Mouse (Mus musculus): Measurements from ENCODE around the gene Plp2. TPM values are rescaled to one million over a fixed set of nuclear protein-coding genes. Genes with fewer than 3 reads are reported as not detected.
"Not testable (repeated sequence)": the region's sequence is repeated elsewhere in the genome, so short reads cannot be mapped to it uniquely, and the experiment has no call there.

Plp2 gene
- polyA plus RNA-seq (2015; fragmentation: Nextera tagmentation; extraction: Ambion mirVana), result 171 and 180 TPM in 2 replicates

- 0 out of 2 replicates have a peak, but pooled peaks cover 7% of the 10 kb centered on the region for H3K4me1 ChIP-seq
- H3K9me3 ChIP-seq (replicated peaks), result no peaks in the 10 kb centered on the region
- H3K4me3 ChIP-seq (replicated peaks), result peak within 1 kb of the TSS; percentile 52
- H3K9ac ChIP-seq, result peak within 1 kb of the TSS; percentile 21; the same call in 1 of the 2 replicates
- H3K27ac ChIP-seq (replicated peaks), result peak within 1 kb of the TSS; percentile 86
- 19% methylated on average over 35 of the region's 36 CpGs for WGBS
- no peaks in the 10 kb centered on the region for H3K27me3 ChIP-seq
- H3K4me2 ChIP-seq (replicated peaks), result peak within 1 kb of the TSS; percentile 48
- peak; percentile 41 for ATAC-seq (ENCODE audit: insufficient number of reproducible peaks, low FRiP score, low TSS enrichment, low read depth)
- peaks cover 11% of the 10 kb centered on the region; the same call in 1 of the 2 replicates for H3K36me3 ChIP-seq
These were observed at the start of gene Plp2 for GRCm38 (mm10) chrX:7670921-7671623. TSS of gene Plp2 (minus strand) at chrX:7671390.

GRCm38 (mm10) chrX:7716058-7716457 is 44.9 kb upstream of the Plp2 start:
- H3K4me2 ChIP-seq (replicated peaks); H3K4me3 ChIP-seq (replicated peaks); H3K36me3 ChIP-seq; ATAC-seq (ENCODE audit: insufficient number of reproducible peaks, low FRiP score, low TSS enrichment, low read depth); H3K27ac ChIP-seq (replicated peaks); H3K9ac ChIP-seq; H3K4me1 ChIP-seq; H3K9me3 ChIP-seq (replicated peaks); H3K27me3 ChIP-seq: not testable (repeated sequence)
- 48% methylated on average over 1 of the region's 1 CpGs for WGBS

GRCm38 (mm10) chrX:7714135-7714899 is 43.1 kb upstream of the Plp2 start, which contains the start of gene Wdr45:
TSS of gene Wdr45 (plus strand) at chrX:7714333.
- H3K9ac ChIP-seq; H3K27me3 ChIP-seq; H3K27ac ChIP-seq (replicated peaks); H3K36me3 ChIP-seq; H3K4me1 ChIP-seq; H3K9me3 ChIP-seq (replicated peaks): not testable (repeated sequence)
- ATAC-seq (ENCODE audit: insufficient number of reproducible peaks, low FRiP score, low TSS enrichment, low read depth), result peak; percentile 96
- Histone ChIP-seq H3K4me2 (replicated peaks) (peak within 1 kb of the TSS; percentile 40), H3K4me3 (replicated peaks) (peak within 1 kb of the TSS; percentile 35)
- WGBS, result 14% methylated on average over 38 of the region's 60 CpGs

GRCm38 (mm10) chrX:7713764-7714134 is 42.6 kb upstream of the Plp2 start:
- H3K9me3 ChIP-seq (replicated peaks); H3K27ac ChIP-seq (replicated peaks); H3K9ac ChIP-seq; H3K4me1 ChIP-seq; H3K36me3 ChIP-seq; H3K27me3 ChIP-seq: not testable (repeated sequence)
- WGBS, result 25% methylated on average over 6 of the region's 12 CpGs
- Histone ChIP-seq H3K4me3 (replicated peaks) (peak overlapping the region; percentile 35), H3K4me2 (replicated peaks) (peak overlapping the region; percentile 40)
- peak; percentile 30; the same call in 1 of the 2 replicates for ATAC-seq (ENCODE audit: insufficient number of reproducible peaks, low FRiP score, low TSS enrichment, low read depth)

- ATAC-seq (ENCODE audit: insufficient number of reproducible peaks, low FRiP score, low TSS enrichment, low read depth), result peak; percentile 94
- WGBS, result 11% methylated on average over 33 of the region's 33 CpGs
- Histone ChIP-seq H3K4me1 (peaks cover 4% of the 10 kb centered on the region; the same call in 1 of the 2 replicates), H3K4me2 (replicated peaks) (peak within 1 kb of the TSS; percentile 49), H3K36me3 (0 out of 2 replicates have a peak, but pooled peaks cover 11% of the 10 kb centered on the region), H3K4me3 (replicated peaks) (peak within 1 kb of the TSS; percentile 55), H3K9me3 (replicated peaks) (no peaks in the 10 kb centered on the region), H3K27ac (replicated peaks) (0 out of 2 replicates have a peak within 1 kb of the TSS, but pooled peaks have one; percentile 34), H3K27me3 (no peaks in the 10 kb centered on the region), H3K9ac (peak within 1 kb of the TSS; percentile 51)
These were observed 25.8 kb upstream of the Plp2 start, which contains the start of gene Gpkow for GRCm38 (mm10) chrX:7696954-7697381. TSS of gene Gpkow (plus strand) at chrX:7697131.

- WGBS, result 43% methylated on average over 6 of the region's 6 CpGs
- H3K4me1 ChIP-seq, result peaks cover 4% of the 10 kb centered on the region; the same call in 1 of the 2 replicates
These were observed 25.3 kb upstream of the Plp2 start for GRCm38 (mm10) chrX:7696520-7696919.

GRCm38 (mm10) chrX:7692862-7693261 is 21.7 kb upstream of the Plp2 start:
- no peak for ATAC-seq (ENCODE audit: insufficient number of reproducible peaks, low FRiP score, low TSS enrichment, low read depth)
- no peaks in the 10 kb centered on the region for H3K9me3 ChIP-seq (replicated peaks)
- H3K27ac ChIP-seq (replicated peaks), result no peak overlapping the region
- H3K4me2 ChIP-seq (replicated peaks), result no peak overlapping the region
- H3K36me3 ChIP-seq, result no peaks in the 10 kb centered on the region
- no peak overlapping the region for H3K4me3 ChIP-seq (replicated peaks)
- no peak overlapping the region for H3K9ac ChIP-seq
- WGBS, result 37% methylated on average over 4 of the region's 4 CpGs
- H3K27me3 ChIP-seq, result no peaks in the 10 kb centered on the region
- H3K4me1 ChIP-seq, result no peaks in the 10 kb centered on the region

More at GRCm38 (mm10) chrX:7696520-7696919, 25.3 kb upstream of the Plp2 start:
- Histone ChIP-seq H3K9me3 (replicated peaks) (no peaks in the 10 kb centered on the region), H3K36me3 (0 out of 2 replicates have a peak, but pooled peaks cover 7% of the 10 kb centered on the region), H3K27me3 (no peaks in the 10 kb centered on the region), H3K4me3 (replicated peaks) (peak overlapping the region; percentile 55), H3K27ac (replicated peaks) (no peak overlapping the region), H3K9ac (no peak overlapping the region), H3K4me2 (replicated peaks) (peak overlapping the region; percentile 29; the same call in 1 of the 2 replicates)
- 0 out of 2 replicates have a peak, but pooled peaks have one; percentile 9 for ATAC-seq (ENCODE audit: insufficient number of reproducible peaks, low FRiP score, low TSS enrichment, low read depth)

GRCm38 (mm10) chrX:7690486-7690885 is 19.3 kb upstream of the Plp2 start:
- Histone ChIP-seq H3K9ac (no peak overlapping the region), H3K27me3 (no peaks in the 10 kb centered on the region)
- 54% methylated on average over 3 of the region's 3 CpGs for WGBS

GRCm38 (mm10) chrX:7688321-7688720 is 17.1 kb upstream of the Plp2 start:
- Histone ChIP-seq H3K9me3 (replicated peaks) (no peaks in the 10 kb centered on the region), H3K4me2 (replicated peaks) (no peak overlapping the region), H3K4me1 (no peaks in the 10 kb centered on the region), H3K9ac (no peak overlapping the region), H3K27ac (replicated peaks) (no peak overlapping the region), H3K4me3 (replicated peaks) (no peak overlapping the region), H3K27me3 (no peaks in the 10 kb centered on the region), H3K36me3 (no peaks in the 10 kb centered on the region)
- no peak for ATAC-seq (ENCODE audit: insufficient number of reproducible peaks, low FRiP score, low TSS enrichment, low read depth)
- WGBS, result 77% methylated on average over 2 of the region's 2 CpGs

More at GRCm38 (mm10) chrX:7690486-7690885, 19.3 kb upstream of the Plp2 start:
- Histone ChIP-seq H3K4me3 (replicated peaks) (no peak overlapping the region), H3K4me2 (replicated peaks) (no peak overlapping the region), H3K9me3 (replicated peaks) (no peaks in the 10 kb centered on the region), H3K4me1 (no peaks in the 10 kb centered on the region), H3K27ac (replicated peaks) (no peak overlapping the region), H3K36me3 (no peaks in the 10 kb centered on the region)
- no peak; the same call in 1 of the 2 replicates for ATAC-seq (ENCODE audit: insufficient number of reproducible peaks, low FRiP score, low TSS enrichment, low read depth)

GRCm38 (mm10) chrX:7680864-7681263 is 9.7 kb upstream of the Plp2 start, which contains the start of gene Magix:
TSS of gene Magix (minus strand) at chrX:7681251.
- H3K27me3 ChIP-seq, result no peaks in the 10 kb centered on the region
- 63% methylated on average over 14 of the region's 14 CpGs for WGBS
- peak within 1 kb of the TSS; percentile 56 for H3K4me2 ChIP-seq (replicated peaks)
- H3K4me3 ChIP-seq (replicated peaks), result peak within 1 kb of the TSS; percentile 32
- H3K27ac ChIP-seq (replicated peaks), result no peak within 1 kb of the TSS
- H3K9ac ChIP-seq, result no peak within 1 kb of the TSS
- H3K4me1 ChIP-seq, result no peaks in the 10 kb centered on the region
- H3K36me3 ChIP-seq, result no peaks in the 10 kb centered on the region
- ATAC-seq (ENCODE audit: insufficient number of reproducible peaks, low FRiP score, low TSS enrichment, low read depth), result no peak
- no peaks in the 10 kb centered on the region for H3K9me3 ChIP-seq (replicated peaks)

- H3K9me3 ChIP-seq (replicated peaks), result no peaks in the 10 kb centered on the region
- 0 out of 2 replicates have a peak, but pooled peaks cover under 1% of the 10 kb centered on the region for H3K4me1 ChIP-seq
- no peak overlapping the region for H3K9ac ChIP-seq
- H3K4me3 ChIP-seq (replicated peaks), result peak overlapping the region; percentile 32
- 0 out of 2 replicates have a peak, but pooled peaks have one; percentile 31 for ATAC-seq (ENCODE audit: insufficient number of reproducible peaks, low FRiP score, low TSS enrichment, low read depth)
- H3K36me3 ChIP-seq, result no peaks in the 10 kb centered on the region
- peak overlapping the region; percentile 56 for H3K4me2 ChIP-seq (replicated peaks)
- H3K27ac ChIP-seq (replicated peaks), result no peak overlapping the region
- WGBS, result 16% methylated on average over 12 of the region's 12 CpGs
- H3K27me3 ChIP-seq, result no peaks in the 10 kb centered on the region
These were observed 8.8 kb upstream of the Plp2 start for GRCm38 (mm10) chrX:7680057-7680412.
